Mouse (Mus musculus): Measurements from ENCODE around the gene Cdkn3.

- TF ChIP-seq CTCF (IDR thresholded peaks at IDR 0.05; ENCODE audit: insufficient read depth, low read length): no peak
- no peak for TF ChIP-seq POLR2A (IDR thresholded peaks at IDR 0.05; ENCODE audit: borderline replicate concordance, extremely low read depth, low read depth, low read length)
Observed at GRCm38 (mm10) chr14:46800684-46801345, 40.5 kb downstream of the Cdkn3 start.
